Mouse (Mus musculus): ENCODE data around the gene Zranb3. TPM values are rescaled to one million over a fixed set of nuclear protein-coding genes. Genes with fewer than 3 reads are reported as not detected.
A peak's percentile ranks its signal among the peaks of the same experiment; 100 is the strongest.
"Not testable (repeated sequence)": the region's sequence is repeated elsewhere in the genome, so short reads cannot be mapped to it uniquely, and the experiment has no call there.

Gene Zranb3
- polyA plus RNA-seq, 1 experiment = not detected

GRCm38 (mm10) chr1:128036296-128036695, 66.6 kb downstream of the Zranb3 start:
- 67% methylated on average over 6 of the region's 6 CpGs for WGBS
- H3K4me1 ChIP-seq (ENCODE audit: control insufficient read depth, insufficient read depth, low read length) = no peaks in the 10 kb centered on the region
- TF ChIP-seq POLR2A (IDR thresholded peaks at IDR 0.05; ENCODE audit: insufficient read depth, low read depth, low read length) (no peak), CTCF (IDR thresholded peaks at IDR 0.05; ENCODE audit: insufficient read depth, low read depth, low read length) (no peak)
- H3K4me3 ChIP-seq (ENCODE audit: insufficient read depth, low read depth, low read length) = no peak overlapping the region
- no peak overlapping the region for H3K27ac ChIP-seq (ENCODE audit: insufficient read depth, low read depth, low read length)

DNA sequence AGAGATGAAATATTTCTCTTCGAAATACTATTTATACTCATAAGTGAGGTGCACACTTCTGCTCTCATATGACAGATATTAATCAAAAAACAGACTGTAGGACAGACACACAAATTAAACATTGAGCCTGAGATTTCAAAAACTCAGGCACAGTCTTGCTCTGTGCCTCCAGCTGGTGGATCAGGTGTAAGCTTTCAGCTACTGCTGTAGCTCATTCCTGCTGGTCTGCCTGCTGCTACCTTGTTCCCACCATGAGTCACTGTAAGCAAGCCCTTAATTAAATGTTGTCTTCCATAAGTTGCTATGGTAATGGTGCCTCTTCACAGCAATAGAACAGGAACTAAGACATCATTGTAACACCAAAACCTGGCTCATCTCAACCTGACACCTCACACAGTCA, 70.7 kb downstream of the Zranb3 start:
- WGBS = 67% methylated on average over 1 of the region's 1 CpGs
- TF ChIP-seq CTCF (IDR thresholded peaks at IDR 0.05; ENCODE audit: insufficient read depth, low read depth, low read length) (no peak), POLR2A (IDR thresholded peaks at IDR 0.05; ENCODE audit: insufficient read depth, low read depth, low read length) (no peak)
- Histone ChIP-seq H3K4me1 (ENCODE audit: control insufficient read depth, insufficient read depth, low read length) (peaks cover 3% of the 10 kb centered on the region; the same call in 1 of the 2 replicates), H3K27ac (ENCODE audit: insufficient read depth, low read depth, low read length) (peak overlapping the region; percentile 87), H3K4me3 (ENCODE audit: insufficient read depth, low read depth, low read length) (no peak overlapping the region)

- peaks cover 3% of the 10 kb centered on the region; the same call in 1 of the 2 replicates for H3K4me1 ChIP-seq (ENCODE audit: control insufficient read depth, insufficient read depth, low read length)
- H3K27ac ChIP-seq (ENCODE audit: insufficient read depth, low read depth, low read length) = peak overlapping the region; percentile 87
- no peak for TF ChIP-seq POLR2A (IDR thresholded peaks at IDR 0.05; ENCODE audit: insufficient read depth, low read depth, low read length)
- TF ChIP-seq CTCF (IDR thresholded peaks at IDR 0.05; ENCODE audit: insufficient read depth, low read depth, low read length) = no peak
- no peak overlapping the region for H3K4me3 ChIP-seq (ENCODE audit: insufficient read depth, low read depth, low read length)
- 76% methylated on average over 2 of the region's 2 CpGs for WGBS
Observed at GRCm38 (mm10) chr1:128031524-128031923, 71.3 kb downstream of the Zranb3 start.

- no peak for TF ChIP-seq CTCF (IDR thresholded peaks at IDR 0.05; ENCODE audit: insufficient read depth, low read depth, low read length)
- TF ChIP-seq POLR2A (IDR thresholded peaks at IDR 0.05; ENCODE audit: insufficient read depth, low read depth, low read length) = no peak
- 94% methylated on average over 4 of the region's 4 CpGs for WGBS
- Histone ChIP-seq H3K27ac (ENCODE audit: insufficient read depth, low read depth, low read length) (no peak overlapping the region), H3K4me3 (ENCODE audit: insufficient read depth, low read depth, low read length) (no peak overlapping the region), H3K4me1 (ENCODE audit: control insufficient read depth, insufficient read depth, low read length) (no peaks in the 10 kb centered on the region)
Observed at GRCm38 (mm10) chr1:128024363-128025114, 78.3 kb downstream of the Zranb3 start.

DNA sequence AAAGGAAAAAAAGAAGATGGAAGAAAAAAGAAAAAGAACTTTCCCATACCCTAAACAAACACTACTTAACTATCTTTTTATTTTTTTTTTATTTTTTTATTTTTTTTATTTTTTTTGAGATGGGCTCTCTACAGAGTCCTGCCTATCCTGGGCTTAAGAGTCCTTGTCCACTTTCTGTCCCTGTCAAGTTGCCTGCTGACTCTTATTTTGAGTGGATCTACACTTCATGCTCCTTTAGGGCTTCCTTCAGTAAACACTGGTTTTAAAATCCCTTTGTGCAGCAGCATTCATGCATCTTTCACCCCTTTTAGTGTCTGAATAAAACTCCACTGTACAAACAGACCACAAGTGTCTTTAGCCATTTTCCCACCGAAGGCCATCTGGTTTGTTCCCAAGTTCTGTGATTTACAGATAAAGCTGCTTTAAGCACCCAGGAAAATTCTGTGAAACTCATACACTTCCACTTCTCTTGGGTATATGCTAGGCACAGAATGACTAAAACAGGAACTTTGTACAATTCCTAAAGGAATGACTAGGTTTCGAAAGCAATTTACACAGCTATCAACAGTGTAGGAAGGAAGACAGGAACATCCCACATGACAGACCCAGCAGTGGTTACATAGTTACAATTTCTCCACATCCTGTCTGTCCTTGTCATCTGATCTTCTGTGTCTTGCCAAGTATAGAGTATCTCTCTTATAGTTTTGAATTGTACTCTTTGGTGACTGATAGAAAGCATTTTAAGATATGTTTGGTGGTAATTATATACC, 82.7 kb downstream of the Zranb3 start:
- H3K27ac ChIP-seq (ENCODE audit: insufficient read depth, low read depth, low read length) = no peak overlapping the region
- H3K4me1 ChIP-seq (ENCODE audit: control insufficient read depth, insufficient read depth, low read length) = peaks cover 3% of the 10 kb centered on the region
- no peak overlapping the region for H3K4me3 ChIP-seq (ENCODE audit: insufficient read depth, low read depth, low read length)
- 46% methylated on average over 2 of the region's 2 CpGs for WGBS
- no peak for TF ChIP-seq CTCF (IDR thresholded peaks at IDR 0.05; ENCODE audit: insufficient read depth, low read depth, low read length)
- TF ChIP-seq POLR2A (IDR thresholded peaks at IDR 0.05; ENCODE audit: insufficient read depth, low read depth, low read length) = no peak

GRCm38 (mm10) chr1:128016035-128016492, 86.8 kb downstream of the Zranb3 start:
- Histone ChIP-seq H3K4me1 (ENCODE audit: control insufficient read depth, insufficient read depth, low read length) (peaks cover 5% of the 10 kb centered on the region), H3K4me3 (ENCODE audit: insufficient read depth, low read depth, low read length) (no peak overlapping the region), H3K27ac (ENCODE audit: insufficient read depth, low read depth, low read length) (no peak overlapping the region)
- TF ChIP-seq CTCF (IDR thresholded peaks at IDR 0.05; ENCODE audit: insufficient read depth, low read depth, low read length) (no peak), POLR2A (IDR thresholded peaks at IDR 0.05; ENCODE audit: insufficient read depth, low read depth, low read length) (no peak)
- 34% methylated on average over 6 of the region's 6 CpGs for WGBS

GRCm38 (mm10) chr1:128013698-128014386, 89.0 kb downstream of the Zranb3 start:
- no peak for TF ChIP-seq POLR2A (IDR thresholded peaks at IDR 0.05; ENCODE audit: insufficient read depth, low read depth, low read length)
- TF ChIP-seq CTCF (IDR thresholded peaks at IDR 0.05; ENCODE audit: insufficient read depth, low read depth, low read length) = no peak
- no peak overlapping the region for H3K4me3 ChIP-seq (ENCODE audit: insufficient read depth, low read depth, low read length)
- H3K4me1 ChIP-seq (ENCODE audit: control insufficient read depth, insufficient read depth, low read length) = peaks cover 5% of the 10 kb centered on the region
- H3K27ac ChIP-seq (ENCODE audit: insufficient read depth, low read depth, low read length) = no peak overlapping the region
- WGBS = 85% methylated on average over 4 of the region's 4 CpGs

- 41% methylated on average over 2 of the region's 2 CpGs for WGBS
- H3K4me3 ChIP-seq (ENCODE audit: insufficient read depth, low read depth, low read length) = no peak overlapping the region
- H3K27ac ChIP-seq (ENCODE audit: insufficient read depth, low read depth, low read length) = no peak overlapping the region
- no peaks in the 10 kb centered on the region; the same call in 1 of the 2 replicates for H3K4me1 ChIP-seq (ENCODE audit: control insufficient read depth, insufficient read depth, low read length)
- TF ChIP-seq POLR2A (IDR thresholded peaks at IDR 0.05; ENCODE audit: insufficient read depth, low read depth, low read length) (no peak), CTCF (IDR thresholded peaks at IDR 0.05; ENCODE audit: insufficient read depth, low read depth, low read length) (no peak)
Observed at GRCm38 (mm10) chr1:128009751-128010150, 93.1 kb downstream of the Zranb3 start.

GRCm38 (mm10) chr1:128006042-128006600, 96.7 kb downstream of the Zranb3 start:
- WGBS = 95% methylated on average over 11 of the region's 11 CpGs
- not testable (repeated sequence) for H3K27ac ChIP-seq (ENCODE audit: insufficient read depth, low read depth, low read length); H3K4me1 ChIP-seq (ENCODE audit: control insufficient read depth, insufficient read depth, low read length); H3K4me3 ChIP-seq (ENCODE audit: insufficient read depth, low read depth, low read length)

Data from olfactory bulb, adult 2 months (tissue).